Mouse (Mus musculus) megakaryocyte, embryonic 14.5 days (primary cell): ENCODE data around the gene Psme3.

ENCODE experiments used
- FLI1 ChIP-seq: IDR thresholded peaks from 2 replicates; pipeline ENCODE4 v1.6.1; 2012; ENCODE audit warnings: low read length, inconsistent platforms, mixed read lengths
- GATA1 ChIP-seq: IDR thresholded peaks from 3 replicates; pipeline ENCODE4 v1.6.1; 2012; ENCODE audit warnings: mixed read lengths, low read length, inconsistent platforms, borderline replicate concordance

DNA sequence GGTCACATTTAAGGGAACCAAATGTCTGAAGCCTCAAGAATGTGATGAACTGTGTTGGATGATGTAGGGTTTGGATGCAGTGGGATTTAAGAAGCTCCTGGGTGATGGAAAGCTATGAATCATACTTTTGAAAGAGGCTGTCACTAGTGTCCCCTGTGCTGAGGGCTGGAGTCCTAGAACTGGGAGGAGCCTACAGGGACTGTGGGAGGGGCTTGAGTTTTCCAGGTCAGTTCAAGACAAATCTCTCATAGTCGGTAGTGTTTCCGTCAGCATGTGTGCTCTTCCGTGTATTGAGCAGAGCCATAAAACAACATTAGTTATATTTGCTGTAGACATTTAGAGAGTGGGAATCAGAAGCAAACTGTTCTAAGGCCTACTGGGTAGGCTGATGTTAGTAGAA lies 11.3 kb downstream of the Psme3 start:
- TF ChIP-seq GATA1 (no peak), FLI1 (no peak)
